In genomic region chr4:82509771-82510170, GRCm38 (mm10) we compare ENCODE assay signal across 9 mouse cellular contexts.
A peak's percentile ranks its signal among the peaks of the same experiment; 100 is the strongest.
DNase-seq lines count a peak whose midpoint lies in the region; ATAC-seq and TF ChIP-seq lines count a peak whose summit lies in the region.
"Had no signal": no experiment of that assay in that cellular context is flagged by ENCODE, and none has a peak within 500 bp of the region (broad histone marks: within the 10 kb centered on the region; RNA-seq: fewer than 3 reads in every experiment).

No protein-coding gene starts in this region.

- ATAC-seq in kidney, embryonic 16.5 days (ENCODE audit: low FRiP score, low TSS enrichment) = no peak
- ATAC-seq in forebrain, embryonic 13.5 days = no peak
- no peak for ATAC-seq in kidney, postnatal 0 days (replicated peaks; ENCODE audit: low FRiP score, low read depth)
- no peak for ATAC-seq in neural tube, embryonic 14.5 days (ENCODE audit: low read depth)

- H3K36me3 ChIP-seq in kidney, embryonic 16.5 days (ENCODE audit: insufficient read depth, low read length) = no peaks in the 10 kb centered on the region
- no peaks in the 10 kb centered on the region for H3K36me3 ChIP-seq in forebrain, embryonic 13.5 days (ENCODE audit: poor library complexity, severe bottlenecking)
- no peaks in the 10 kb centered on the region for H3K36me3 ChIP-seq in kidney, postnatal 0 days (ENCODE audit: insufficient read depth, low read length)
- no peaks in the 10 kb centered on the region for H3K36me3 ChIP-seq in neural tube, embryonic 14.5 days (ENCODE audit: control insufficient read depth, insufficient read depth, low read length)

- no peak overlapping the region for H3K4me3 ChIP-seq in kidney, embryonic 16.5 days (ENCODE audit: low read length)
- H3K4me3 ChIP-seq in forebrain, embryonic 13.5 days = peak overlapping the region; percentile 96
- H3K4me3 ChIP-seq in kidney, postnatal 0 days (replicated peaks; ENCODE audit: low read depth, low read length) = no peak overlapping the region
- peak overlapping the region; percentile 81 for H3K4me3 ChIP-seq in neural tube, embryonic 14.5 days (ENCODE audit: low read depth, low read length)

- 0 out of 2 replicates have a peak overlapping the region, but pooled peaks have one; percentile 26 for H3K9ac ChIP-seq in kidney, embryonic 16.5 days (replicated peaks; ENCODE audit: low read length)
- peak overlapping the region; percentile 100 for H3K9ac ChIP-seq in forebrain, embryonic 13.5 days
- H3K9ac ChIP-seq in kidney, postnatal 0 days (ENCODE audit: low read depth, low read length) = no peak overlapping the region
- peak overlapping the region; percentile 59; the same call in 1 of the 2 replicates for H3K9ac ChIP-seq in neural tube, embryonic 14.5 days (replicated peaks; ENCODE audit: low read depth, low read length)

- H3K9me3 ChIP-seq in kidney, embryonic 16.5 days (ENCODE audit: low read length) = no peaks in the 10 kb centered on the region
- H3K9me3 ChIP-seq in forebrain, embryonic 13.5 days (replicated peaks) = no peaks in the 10 kb centered on the region
- H3K9me3 ChIP-seq in kidney, postnatal 0 days (replicated peaks; ENCODE audit: low read length) = no peaks in the 10 kb centered on the region
- no peaks in the 10 kb centered on the region for H3K9me3 ChIP-seq in neural tube, embryonic 14.5 days (ENCODE audit: control insufficient read depth, low read length)

- TF ChIP-seq CTCF in kidney, postnatal 0 days (IDR thresholded peaks at IDR 0.05; ENCODE audit: low read depth) = no peak

- peaks cover 49% of the 10 kb centered on the region for H3K4me1 ChIP-seq in kidney, embryonic 16.5 days (ENCODE audit: insufficient read depth, low read length)
- H3K4me1 ChIP-seq in forebrain, embryonic 13.5 days = peaks cover 57% of the 10 kb centered on the region
- H3K4me1 ChIP-seq in kidney, postnatal 0 days (replicated peaks; ENCODE audit: insufficient read depth, low read length) = 0 out of 2 replicates have a peak, but pooled peaks cover 6% of the 10 kb centered on the region
- peaks cover 7% of the 10 kb centered on the region for H3K4me1 ChIP-seq in neural tube, embryonic 14.5 days (ENCODE audit: control insufficient read depth, insufficient read depth, low read length)

- H3K27ac ChIP-seq in kidney, embryonic 16.5 days (ENCODE audit: low read length) = peak overlapping the region; percentile 23; the same call in 1 of the 2 replicates
- peak overlapping the region; percentile 100 for H3K27ac ChIP-seq in forebrain, embryonic 13.5 days
- H3K27ac ChIP-seq in kidney, postnatal 0 days = peak overlapping the region; percentile 31; the same call in 1 of the 2 replicates
- peak overlapping the region; percentile 99 for H3K27ac ChIP-seq in neural tube, embryonic 14.5 days (ENCODE audit: low read depth, low read length)

- peaks cover 13% of the 10 kb centered on the region for H3K27me3 ChIP-seq in kidney, embryonic 16.5 days (ENCODE audit: insufficient read depth, low read length)
- H3K27me3 ChIP-seq in forebrain, embryonic 13.5 days = no peaks in the 10 kb centered on the region
- H3K27me3 ChIP-seq in kidney, postnatal 0 days (ENCODE audit: insufficient read depth, low read length) = no peaks in the 10 kb centered on the region
- H3K27me3 ChIP-seq in neural tube, embryonic 14.5 days (ENCODE audit: control insufficient read depth, insufficient read depth, low read length) = no peaks in the 10 kb centered on the region

- DNase-seq in kidney, adult 11 months = no peak
- no peak for DNase-seq in kidney, postnatal 0 days (ENCODE audit: low spot score)
- DNase-seq in left cerebral cortex, adult 8-10 months (ENCODE audit: low spot score in 2 of 2) = no peak
- DNase-seq in frontal cortex, postnatal 36 days (ENCODE audit: low spot score in 2 of 2) = no peak
- no peak for DNase-seq in ovary, adult 18-20 months (ENCODE audit: low spot score)
- DNase-seq: cerebellum, adult 8-10 months had no signal

- H3K4me2 ChIP-seq in kidney, embryonic 16.5 days (replicated peaks; ENCODE audit: low read depth, low read length) = peak overlapping the region; percentile 23; the same call in 1 of the 2 replicates
- peak overlapping the region; percentile 95 for H3K4me2 ChIP-seq in forebrain, embryonic 13.5 days
- no peak overlapping the region for H3K4me2 ChIP-seq in kidney, postnatal 0 days (ENCODE audit: low read length)
- peak overlapping the region; percentile 93 for H3K4me2 ChIP-seq in neural tube, embryonic 14.5 days (ENCODE audit: low read depth, low read length)

- WGBS in kidney, embryonic 16.5 days = 44% methylated on average over 4 of the region's 4 CpGs
- 9% methylated on average over 4 of the region's 4 CpGs for WGBS in forebrain, embryonic 13.5 days
- 60% methylated on average over 4 of the region's 4 CpGs for WGBS in kidney, postnatal 0 days
- WGBS in neural tube, embryonic 14.5 days = 21% methylated on average over 4 of the region's 4 CpGs

Comparison
In these comparisons a context has a peak if more than half of its experiments do, and no peak if none do; other contexts are left out.
1. H3K27ac ChIP-seq: peak in every context shown above with its lines; median percentile 100 in forebrain, embryonic 13.5 days; 99 in neural tube, embryonic 14.5 days; 31 in kidney, postnatal 0 days; 23 in kidney, embryonic 16.5 days.
2. H3K4me3 ChIP-seq: peak in forebrain, embryonic 13.5 days (single experiment) and neural tube, embryonic 14.5 days (single experiment); none in kidney, embryonic 16.5 days (single experiment) and kidney, postnatal 0 days (single experiment).